Comparison of ENCODE assay signal across 9 mouse cellular contexts in the genomic region with DNA sequence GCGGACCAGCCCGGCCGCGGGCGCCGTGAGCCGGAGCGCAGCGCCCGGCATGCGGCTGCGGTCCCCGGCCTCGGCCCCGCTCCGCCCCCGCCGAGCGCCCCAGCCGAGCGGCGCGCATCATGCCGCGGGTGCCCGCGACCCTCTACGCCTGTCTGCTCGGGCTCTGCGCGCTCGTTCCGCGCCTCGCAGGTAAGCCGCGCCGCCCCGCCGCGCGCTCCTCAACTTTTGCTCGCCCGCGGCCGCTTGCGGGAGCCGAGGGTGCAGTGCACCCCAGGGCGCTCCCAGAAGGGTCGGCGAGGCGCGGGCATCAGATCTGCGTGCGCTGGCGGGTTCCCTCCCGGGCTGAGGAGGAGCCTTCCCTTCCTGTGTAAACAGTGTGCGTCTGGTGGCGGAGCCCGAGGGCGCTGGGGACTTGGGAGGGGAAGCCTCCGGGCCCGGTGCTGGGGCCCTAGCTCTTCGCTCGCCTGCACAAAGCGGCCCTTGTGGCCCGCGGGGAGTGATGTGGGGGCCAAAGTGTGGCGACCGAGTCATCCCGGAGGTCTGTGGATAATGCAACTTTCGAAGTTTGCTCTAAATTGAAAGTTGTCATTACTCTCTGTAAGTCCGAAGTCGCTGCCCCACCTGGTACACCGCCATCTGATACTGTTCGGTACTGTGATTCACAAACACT. TPM values are rescaled to one million over a fixed set of nuclear protein-coding genes. Genes with fewer than 3 reads are reported as not detected.
DNase-seq lines count a peak whose midpoint lies in the region; ATAC-seq lines count a peak whose summit lies in the region.
"Had no signal": no experiment of that assay in that cellular context is flagged by ENCODE, and none has a peak within 500 bp of the region (broad histone marks: within the 10 kb centered on the region; RNA-seq: fewer than 3 reads in every experiment).

No protein-coding gene starts in this region.

- under 1% methylated on average over 67 of the region's 76 CpGs for WGBS in forebrain, embryonic 14.5 days
- under 1% methylated on average over 47 of the region's 76 CpGs for WGBS in stomach, embryonic 15.5 days

- peak overlapping the region; percentile 69 for H3K4me3 ChIP-seq in forebrain, embryonic 14.5 days (ENCODE audit: low read depth, low read length)
- H3K4me3 ChIP-seq in megakaryocyte, embryonic 14.5 days (replicated peaks), result peak overlapping the region; percentile 92
- peak overlapping the region; percentile 94 for H3K4me3 ChIP-seq in stomach, embryonic 15.5 days (replicated peaks)

- H3K9me3 ChIP-seq in forebrain, embryonic 14.5 days (replicated peaks; ENCODE audit: control insufficient read depth, low read length), result no peaks in the 10 kb centered on the region
- H3K9me3 ChIP-seq in megakaryocyte, embryonic 14.5 days, result no peaks in the 10 kb centered on the region
- no peaks in the 10 kb centered on the region for H3K9me3 ChIP-seq in stomach, embryonic 15.5 days

- peak overlapping the region; percentile 98 for H3K4me2 ChIP-seq in forebrain, embryonic 14.5 days (ENCODE audit: low read length)
- peak overlapping the region; percentile 89 for H3K4me2 ChIP-seq in stomach, embryonic 15.5 days

- DNase-seq in frontal cortex, postnatal 25 days (ENCODE audit: low spot score in 2 of 2), result no peak
- DNase-seq in brain, adult 2 months (ENCODE audit: low read depth, low spot score), result peak; percentile 57
- peak; percentile 49 for DNase-seq in forebrain, embryonic 14.5 days (ENCODE audit: low spot score)
- DNase-seq in layer of hippocampus, postnatal 10 days (ENCODE audit: low spot score in 2 of 2), result peak; percentile 32 to 54

- H3K9ac ChIP-seq in forebrain, embryonic 14.5 days (ENCODE audit: low read length), result peak overlapping the region; percentile 66
- peak overlapping the region; percentile 80 for H3K9ac ChIP-seq in stomach, embryonic 15.5 days

- H3K27me3 ChIP-seq in forebrain, embryonic 14.5 days (replicated peaks; ENCODE audit: control insufficient read depth, insufficient read depth, low read length), result peaks cover 33% of the 10 kb centered on the region
- peaks cover 81% of the 10 kb centered on the region for H3K27me3 ChIP-seq in megakaryocyte, embryonic 14.5 days (replicated peaks)
- H3K27me3 ChIP-seq in stomach, embryonic 15.5 days (replicated peaks), result no peaks in the 10 kb centered on the region

- peak; percentile 52; the same call in 1 of the 2 replicates for ATAC-seq in frontal cortex, adult (ENCODE audit: low TSS enrichment)
- ATAC-seq in forebrain, embryonic 14.5 days, result peak; percentile 56
- peak; percentile 18 to 33; a peak in 1 of 4 replicates for ATAC-seq in hematopoietic stem cell, adult 5-6 weeks (replicated peaks in 1 of 2; ENCODE audit: insufficient read depth in 1 of 2, low FRiP score in 2 of 2, low TSS enrichment in 1 of 2, low read depth in 1 of 2, poor library complexity in 2 of 2, severe bottlenecking in 2 of 2)
- ATAC-seq in stomach, embryonic 15.5 days (ENCODE audit: insufficient read depth, low FRiP score, low read depth), result peak; percentile 57

- no peak overlapping the region for H3K27ac ChIP-seq in forebrain, embryonic 14.5 days (ENCODE audit: low read depth, low read length)
- peak overlapping the region; percentile 92 for H3K27ac ChIP-seq in stomach, embryonic 15.5 days

- no peaks in the 10 kb centered on the region for H3K36me3 ChIP-seq in forebrain, embryonic 14.5 days (ENCODE audit: control insufficient read depth, insufficient read depth, low read length)
- no peaks in the 10 kb centered on the region for H3K36me3 ChIP-seq in megakaryocyte, embryonic 14.5 days (replicated peaks; ENCODE audit: low read length)
- no peaks in the 10 kb centered on the region for H3K36me3 ChIP-seq in stomach, embryonic 15.5 days

- H3K4me1 ChIP-seq in forebrain, embryonic 14.5 days (ENCODE audit: control insufficient read depth, insufficient read depth, low read length), result peaks cover 23% of the 10 kb centered on the region
- H3K4me1 ChIP-seq in megakaryocyte, embryonic 14.5 days, result peaks cover 46% of the 10 kb centered on the region
- peaks cover 33% of the 10 kb centered on the region for H3K4me1 ChIP-seq in stomach, embryonic 15.5 days

RNA-seq across cellular contexts. Expression of a gene that starts 0.5 kb away (rescaled TPM):
- polyA plus RNA-seq in forebrain, embryonic 14.5 days (2014; fragmentation: Nextera tagmentation; extraction: Ambion mirVana), result 4.7 and 7.0 TPM in 2 replicates
- 19.9 and 28.9 TPM in 2 replicates for total RNA-seq in hematopoietic stem cell, adult 5-6 weeks (2017)
- total RNA-seq in layer of hippocampus, postnatal 10 days (2021), result 10 to 100 TPM; 33.7 to 37.6 TPM
- polyA plus RNA-seq in megakaryocyte, embryonic 14.5 days (2012; ENCODE audit: insufficient read depth, low replicate concordance), result 6.9 and 13.0 TPM in 2 replicates
- polyA plus RNA-seq in stomach, embryonic 15.5 days (2015; fragmentation: Nextera tagmentation; extraction: Ambion mirVana), result 50.2 and 50.8 TPM in 2 replicates

RNA-seq across cellular contexts. Expression of a gene that starts 36.1 kb away (rescaled TPM):
- polyA plus RNA-seq in forebrain, embryonic 14.5 days (2014; fragmentation: Nextera tagmentation; extraction: Ambion mirVana), result not detected in 2 replicates
- total RNA-seq in hematopoietic stem cell, adult 5-6 weeks (2017), result 164 and 205 TPM in 2 replicates
- total RNA-seq in layer of hippocampus, postnatal 10 days (2021), result under 1 TPM in 1 of 2 experiments, not detected in 1; 0.11 TPM
- 11.6 and 21.1 TPM in 2 replicates for polyA plus RNA-seq in megakaryocyte, embryonic 14.5 days (2012; ENCODE audit: insufficient read depth, low replicate concordance)
- 42.0 and 60.9 TPM in 2 replicates for polyA plus RNA-seq in stomach, embryonic 15.5 days (2015; fragmentation: Nextera tagmentation; extraction: Ambion mirVana)
- total RNA-seq: layer of hippocampus, postnatal 25 days had no signal

Comparison
In these comparisons a context has a peak if more than half of its experiments do, and no peak if none do; other contexts are left out.
1. DNase-seq: peak in brain, adult 2 months (single experiment), forebrain, embryonic 14.5 days (single experiment) and layer of hippocampus, postnatal 10 days (2 of 2); none in frontal cortex, postnatal 25 days (0 of 2).
2. RNA of a gene that starts 36.1 kb away (polyA plus RNA-seq): 42.0 to 60.9 TPM in stomach, embryonic 15.5 days and 11.6 to 21.1 TPM in megakaryocyte, embryonic 14.5 days; not detected in forebrain, embryonic 14.5 days; every median in the first group is over 10 times any median in the second.
3. Peak in every context shown above with its lines, with median percentiles within 50 percentile points of each other: ATAC-seq and H3K4me3 ChIP-seq.